Mouse (Mus musculus) gastrocnemius, adult 18-20 months (tissue): ENCODE measurements at regions not wholly inside any gene's neighbourhood (a gene's known extent, or its start where the extent isn't known, plus 50 kb on each side); places are given as distances from the start of the nearest gene placed in this dataset.

Experiments
- DNase-seq: peaks from one replicate; pipeline ENCODE4 v3.0.0; 2021; ENCODE audit warnings: low spot score

DNA sequence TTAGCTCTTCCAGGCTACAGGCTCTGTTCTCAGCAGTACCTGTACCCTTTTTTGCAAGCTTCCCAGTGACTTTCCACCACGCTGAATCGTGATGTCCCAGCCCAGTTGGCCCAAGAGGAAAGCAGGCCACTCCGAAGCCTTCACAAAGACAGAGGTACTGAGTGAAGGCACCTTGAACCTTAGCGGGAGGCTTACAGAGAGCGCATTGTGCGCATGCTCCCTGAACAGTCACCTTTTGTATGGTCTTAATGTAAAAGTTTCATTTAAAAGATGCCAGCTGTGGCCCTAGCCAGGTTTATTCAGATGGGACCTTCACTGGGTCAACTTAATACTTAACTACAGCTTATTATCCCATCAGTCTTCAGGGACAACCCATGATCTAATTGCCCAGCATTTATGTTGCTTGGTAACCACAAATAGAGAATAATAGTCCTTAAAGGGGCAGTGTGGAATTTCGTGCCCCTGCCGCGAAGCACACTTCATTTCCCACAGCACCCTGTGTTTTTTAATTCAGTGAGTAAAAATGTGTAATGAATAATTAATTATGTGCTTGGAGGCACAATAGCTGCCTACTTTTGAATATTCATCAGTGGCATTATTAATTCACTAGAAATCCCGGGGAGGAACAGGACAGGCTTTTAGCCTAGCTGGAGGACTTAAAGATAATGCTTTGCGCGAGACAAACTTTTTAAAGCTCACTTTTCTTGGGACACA is 111.3 kb upstream of the Vrk1 start:
- no peak for DNase-seq

DNA sequence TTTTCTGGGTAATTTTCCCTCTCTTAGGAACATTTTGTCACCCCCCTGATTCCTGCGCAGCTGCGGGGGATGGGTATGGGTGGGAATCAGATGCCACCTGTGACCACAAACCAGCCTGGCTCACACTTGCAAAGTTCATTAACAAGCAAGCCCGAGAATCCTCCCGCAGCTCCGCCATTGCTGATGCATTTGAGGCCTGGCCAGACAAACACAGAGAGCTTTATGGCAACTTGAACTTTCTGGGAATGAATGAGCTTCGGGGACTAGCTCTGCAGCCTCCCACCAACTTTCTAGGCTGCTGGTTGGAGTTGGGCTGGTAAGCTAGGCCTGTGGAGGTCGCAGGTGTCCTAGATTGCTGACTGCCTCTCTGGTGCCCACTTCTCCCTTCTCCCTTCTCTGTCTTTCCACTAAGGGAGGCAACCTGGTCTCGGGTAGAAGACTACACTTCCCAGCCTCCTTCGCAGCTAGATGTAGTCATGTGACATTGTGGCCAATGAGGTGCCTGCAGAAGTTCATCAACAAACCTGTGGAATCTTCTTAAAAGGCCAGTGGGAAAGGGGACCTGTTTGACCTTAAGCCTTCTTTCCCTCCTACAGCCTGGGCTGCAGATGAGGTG is 110.6 kb upstream of the Vrk1 start:
- no peak for DNase-seq

DNA sequence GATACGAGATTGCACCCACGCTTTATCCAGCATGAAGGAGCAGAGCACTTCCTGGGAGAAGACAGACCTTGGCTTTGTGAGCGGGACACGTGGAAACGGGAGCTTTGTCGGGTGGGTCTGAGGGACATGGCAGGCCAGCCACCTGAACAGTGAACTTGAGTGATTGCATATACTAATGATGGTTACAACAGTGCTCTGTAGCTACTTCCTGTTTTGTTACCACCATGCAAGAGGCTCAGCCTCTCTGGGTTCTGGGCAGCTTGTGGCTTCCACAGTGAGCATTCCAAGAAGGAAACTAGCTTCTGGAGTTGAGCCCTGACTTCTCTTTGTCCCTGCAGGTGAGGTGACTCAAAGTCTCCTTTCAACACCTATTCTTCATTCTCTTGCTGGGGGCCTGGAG is 109.5 kb upstream of the Vrk1 start:
- no peak for DNase-seq

- DNase-seq, result no peak
These were observed 107.0 kb upstream of the Vrk1 start for GRCm38 (mm10) chr12:105903072-105903471.

DNA sequence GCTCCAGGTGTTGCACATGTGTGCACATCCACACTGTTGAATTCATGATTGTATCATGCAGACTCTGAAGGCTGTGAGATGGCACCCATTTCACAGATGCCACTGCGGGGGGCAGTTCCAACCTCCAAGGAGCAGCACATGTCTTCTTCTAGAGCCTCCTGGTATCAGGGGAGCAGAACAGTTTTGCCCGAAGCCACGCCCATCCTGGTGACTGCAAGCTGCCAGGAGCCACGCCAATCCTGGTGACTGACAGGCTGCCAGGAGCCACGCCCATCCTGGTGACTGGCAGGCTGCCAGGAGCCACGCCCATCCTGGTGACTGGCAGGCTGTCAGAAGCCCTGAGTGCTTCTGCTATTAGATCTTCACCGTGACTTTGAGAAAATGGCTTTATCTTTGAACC is 103.4 kb upstream of the Vrk1 start:
- DNase-seq, result no peak

GRCm38 (mm10) chr12:105907851-105908620 is 102.0 kb upstream of the Vrk1 start:
- no peak for DNase-seq

DNA sequence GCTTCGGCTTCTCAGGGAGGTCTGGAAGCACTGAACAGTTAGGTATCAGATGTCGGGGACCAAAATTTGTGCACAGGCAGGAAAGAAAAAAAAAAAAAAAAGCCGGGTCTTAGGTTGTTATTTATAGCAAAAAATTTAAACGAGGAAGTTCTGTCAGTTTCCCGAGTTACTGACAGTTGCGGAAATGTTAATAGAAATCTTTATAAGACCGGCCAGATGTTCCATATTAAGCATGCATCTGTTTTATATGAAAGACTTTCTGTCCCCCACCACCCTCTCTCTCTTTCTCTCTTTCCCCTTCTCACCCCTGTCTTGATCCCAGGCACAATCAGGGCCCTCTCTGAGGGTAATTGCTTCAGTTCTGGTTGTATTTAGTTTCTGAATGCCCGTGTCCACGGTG is 98.5 kb upstream of the Vrk1 start:
- no peak for DNase-seq

DNA sequence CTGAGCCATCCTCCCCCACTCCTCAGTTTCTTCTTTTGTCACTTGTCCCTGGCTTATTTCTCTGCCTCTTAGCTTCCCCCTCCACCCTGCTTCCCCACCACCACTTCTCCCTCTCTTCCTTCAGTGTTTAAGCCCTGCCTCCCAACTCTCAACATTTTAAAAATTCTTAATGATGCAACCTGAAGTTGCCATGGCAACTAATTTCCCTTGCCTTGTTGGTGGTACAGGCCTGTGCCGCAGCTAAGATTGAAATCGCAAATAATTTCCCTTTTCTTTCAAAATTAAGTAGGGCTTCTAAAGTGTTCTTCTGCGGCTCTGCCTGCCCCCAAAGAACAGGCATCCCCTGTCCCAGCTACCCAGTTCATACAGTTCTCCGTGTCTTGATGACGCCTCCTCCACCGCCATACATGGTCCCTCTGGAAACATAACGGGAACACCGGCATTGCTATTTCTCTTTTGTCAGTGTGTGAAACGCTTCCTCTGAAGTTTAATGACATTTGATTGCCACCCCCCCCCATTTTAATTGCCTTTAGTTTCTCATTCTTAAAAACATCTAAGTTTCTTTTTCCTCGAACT is 92.6 kb upstream of the Vrk1 start:
- no peak for DNase-seq

GRCm38 (mm10) chr12:105918775-105919174 is 91.3 kb upstream of the Vrk1 start:
- no peak for DNase-seq

DNA sequence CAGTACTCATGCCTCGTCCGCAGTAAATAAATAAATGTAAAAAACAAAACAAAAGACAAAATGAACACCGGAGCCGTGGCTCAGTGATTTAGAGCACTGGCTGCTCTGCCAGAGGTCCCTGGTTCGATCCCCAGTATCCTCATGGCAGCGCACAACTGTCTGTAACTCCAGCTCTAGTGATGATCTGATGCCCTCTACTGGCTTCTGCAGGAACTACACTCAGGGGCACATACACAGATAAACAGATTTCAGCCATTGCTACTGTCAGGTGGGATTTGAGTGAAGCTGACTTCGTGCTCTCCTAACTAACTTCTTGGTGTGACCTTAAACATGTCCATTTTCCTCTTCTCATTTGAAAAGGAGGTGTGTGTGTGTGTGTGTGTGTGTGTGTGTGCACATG is 82.8 kb upstream of the Vrk1 start:
- DNase-seq, result no peak

- no peak for DNase-seq
These were observed 80.5 kb upstream of the Vrk1 start for GRCm38 (mm10) chr12:105929456-105929921.

DNA sequence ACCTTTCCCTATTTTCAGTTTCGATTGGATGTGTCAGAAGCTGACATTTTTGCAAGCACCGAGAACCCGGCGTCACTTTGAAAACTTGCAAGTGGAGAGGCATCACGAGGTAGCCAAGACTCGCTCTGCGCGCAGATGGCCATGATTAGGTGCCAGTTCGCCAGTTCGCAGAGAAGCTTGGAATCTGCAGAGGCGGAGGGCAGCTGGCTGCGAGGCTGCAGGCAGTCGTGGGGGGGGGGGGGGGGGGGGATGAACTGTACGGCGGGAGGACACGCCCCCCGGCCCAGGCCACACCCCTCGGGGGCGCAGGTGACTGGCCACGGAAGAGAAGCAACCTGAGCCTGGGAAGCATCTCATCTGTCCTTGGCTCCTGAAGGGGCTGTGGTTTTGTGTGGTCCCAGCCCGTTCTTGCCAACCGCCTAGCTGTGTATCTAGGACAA is 74.6 kb upstream of the Vrk1 start:
- no peak for DNase-seq

DNA sequence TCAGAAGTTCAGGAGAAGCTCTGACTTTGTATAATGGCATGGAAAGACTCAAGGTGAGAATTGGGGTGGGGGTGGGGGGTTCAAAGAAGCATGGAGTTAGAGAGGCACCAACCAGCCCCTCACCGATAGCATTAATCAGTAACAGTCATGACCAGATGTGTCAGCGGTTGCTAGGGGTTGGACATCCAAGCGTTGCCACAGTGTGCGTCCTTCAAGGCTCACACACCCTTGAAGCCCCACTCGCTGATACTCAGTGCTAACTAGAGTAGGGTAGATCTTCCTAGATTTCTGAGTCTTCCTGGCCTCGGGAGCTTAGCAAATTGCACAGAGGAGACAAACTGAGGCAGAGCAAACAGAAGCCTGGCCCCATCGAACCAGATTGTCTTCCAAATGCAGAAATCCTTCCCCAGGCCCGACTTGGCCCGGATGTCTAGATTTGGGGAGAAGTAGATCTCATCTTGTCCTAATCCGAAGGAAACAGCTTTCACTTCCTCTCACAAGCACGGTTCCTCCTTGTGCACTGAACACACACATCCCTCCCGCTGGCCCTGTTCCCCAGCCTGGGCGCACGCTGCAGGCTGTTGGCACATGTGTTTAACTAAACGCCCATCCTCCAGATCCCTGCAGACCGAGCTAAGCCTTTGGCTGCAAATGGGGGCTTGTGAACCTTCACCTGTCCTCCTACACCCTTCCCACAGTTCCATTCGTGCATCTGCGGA is 73.1 kb upstream of the Vrk1 start:
- DNase-seq, result peak; percentile 3

- no peak for DNase-seq
These were observed 67.6 kb upstream of the Vrk1 start for GRCm38 (mm10) chr12:105942136-105943076.

- no peak for DNase-seq
These were observed 67.0 kb upstream of the Vrk1 start for GRCm38 (mm10) chr12:105943077-105943433.

DNA sequence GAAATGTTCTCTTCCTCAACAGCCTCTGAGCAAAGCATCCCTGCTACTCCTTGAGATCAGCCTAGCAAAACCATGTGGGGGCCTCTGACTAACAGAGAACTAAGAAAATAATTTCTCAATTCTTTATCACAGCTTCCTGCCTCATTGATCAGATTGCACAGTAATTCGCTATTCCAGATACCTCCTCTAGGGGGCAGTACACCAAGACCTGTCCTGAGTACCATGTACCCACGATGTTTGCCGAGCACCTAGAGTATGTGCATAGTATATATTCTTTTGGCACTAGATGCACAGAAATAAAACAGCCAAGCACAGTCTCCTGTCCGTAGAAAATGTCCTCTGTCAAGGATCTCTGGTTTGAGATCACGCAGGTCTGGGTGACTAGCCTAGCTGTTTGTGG is 62.7 kb upstream of the Vrk1 start:
- no peak for DNase-seq

DNA sequence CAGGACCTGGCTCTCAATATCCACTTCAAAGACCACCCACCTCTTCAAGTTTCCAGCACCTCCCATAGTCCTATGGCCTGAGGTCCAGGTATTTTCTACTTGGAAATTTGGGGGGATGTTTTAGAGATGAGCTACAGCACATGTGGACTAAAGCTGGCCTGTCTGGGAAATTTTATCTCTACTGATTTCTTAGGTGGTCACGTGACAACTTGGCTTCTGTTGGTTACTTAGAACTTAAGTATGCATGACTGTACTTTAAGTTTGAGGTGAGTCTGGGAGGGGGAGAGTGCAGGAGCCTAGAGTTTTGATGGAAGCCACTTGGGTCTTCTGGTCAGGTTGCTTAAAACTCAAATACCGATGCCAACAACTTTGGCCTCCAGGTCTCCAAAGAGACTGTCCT is 61.7 kb upstream of the Vrk1 start:
- DNase-seq, result no peak

- DNase-seq, result no peak
These were observed 54.2 kb upstream of the Vrk1 start for GRCm38 (mm10) chr12:105955764-105956290.

DNA sequence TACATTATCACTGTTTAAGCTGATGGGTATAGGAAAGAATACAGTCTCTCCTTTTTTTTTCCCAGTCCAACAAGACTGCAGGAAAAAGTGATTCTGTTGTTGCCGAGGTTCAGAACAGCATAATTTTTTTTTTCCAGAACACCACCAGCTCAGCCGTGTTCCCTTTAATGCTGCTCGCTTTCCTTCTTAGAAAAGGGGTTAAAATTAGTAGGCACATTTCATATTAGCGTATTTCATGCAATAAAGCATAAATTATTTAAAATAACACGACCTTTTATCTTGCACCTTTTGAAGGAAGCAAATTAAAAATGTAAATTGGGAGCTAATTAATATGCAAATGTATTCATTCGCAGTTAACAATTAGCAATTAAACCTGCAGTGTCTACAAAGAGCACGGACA is 50.3 kb upstream of the Vrk1 start:
- no peak for DNase-seq
